Mouse (Mus musculus) layer of hippocampus, postnatal 10 days (tissue): Measurements from ENCODE around the gene Bpifb3. TPM values are rescaled to one million over a fixed set of nuclear protein-coding genes. Genes with fewer than 3 reads are reported as not detected.

ENCODE experiments used
- DNase-seq, 2 experiments: peaks; one replicate each; pipeline ENCODE4 v3.0.0; 2021; ENCODE audit warnings: low spot score in 2 of 2
- long read RNA-seq: library from polyadenylated mRNA; stranded (forward); transcript quantifications from one replicate; pipeline ENCODE4 v2.0.0, GENCODE M21; 2023
- total RNA-seq, 2 experiments: library from RNA; stranded (reverse); gene quantifications; 2 replicates each; pipeline ENCODE4 v1.2.3; 2021

Gene Bpifb3
- total RNA-seq, result not detected
- long read RNA-seq, partial matches to known transcripts, result 0 of 1 reads
- long read RNA-seq, other reads (novel, unspliced or antisense), result 1 of 1 reads

DNA sequence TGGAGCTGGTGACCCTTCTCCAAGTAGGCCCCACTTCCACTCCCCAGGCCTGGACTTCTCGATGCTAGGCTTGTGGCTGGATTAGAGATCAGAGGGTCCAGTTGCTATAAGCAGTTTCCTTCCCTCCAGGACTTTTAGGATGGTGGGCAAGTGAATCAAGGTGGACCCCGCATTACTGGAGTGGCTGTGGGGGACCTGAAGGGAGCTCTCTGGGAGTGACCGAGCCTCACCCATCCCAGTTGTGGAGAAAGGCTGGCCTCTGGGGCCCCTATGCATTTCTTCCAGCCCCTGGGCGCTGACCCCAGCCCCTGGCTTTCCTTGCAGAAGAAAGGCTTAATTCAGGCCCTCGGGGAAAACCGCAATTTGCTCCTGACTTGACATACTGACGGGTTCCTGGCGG lies at the start of gene Bpifb3:
Bpifb3 (plus strand) TSS at position 301 of the 400 bp plus-strand sequence.
- no peak for DNase-seq

DNA sequence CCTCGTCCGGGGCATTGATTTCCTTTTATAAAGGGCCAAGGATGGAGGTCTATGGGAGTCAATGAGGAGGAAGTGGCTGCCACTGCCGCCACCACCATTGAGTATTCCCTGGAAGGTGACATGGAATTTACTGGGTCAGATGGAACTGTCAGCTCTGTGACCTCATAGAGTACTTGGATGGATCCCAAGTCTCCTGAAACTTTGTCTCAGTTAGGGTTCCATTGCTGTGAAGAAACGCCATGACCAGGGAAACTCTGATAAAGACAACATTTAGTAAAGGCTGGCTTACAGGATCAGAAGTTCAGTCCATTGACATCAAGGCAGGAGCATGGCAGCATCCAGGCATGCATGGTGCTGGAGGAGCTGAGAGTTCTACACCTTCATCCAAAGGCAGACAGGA lies 47.0 kb upstream of the Bpifb3 start, which contains the start of gene Sun5:
Sun5 (minus strand) TSS at position 101 of the 400 bp plus-strand sequence.
- DNase-seq, result no peak

DNA sequence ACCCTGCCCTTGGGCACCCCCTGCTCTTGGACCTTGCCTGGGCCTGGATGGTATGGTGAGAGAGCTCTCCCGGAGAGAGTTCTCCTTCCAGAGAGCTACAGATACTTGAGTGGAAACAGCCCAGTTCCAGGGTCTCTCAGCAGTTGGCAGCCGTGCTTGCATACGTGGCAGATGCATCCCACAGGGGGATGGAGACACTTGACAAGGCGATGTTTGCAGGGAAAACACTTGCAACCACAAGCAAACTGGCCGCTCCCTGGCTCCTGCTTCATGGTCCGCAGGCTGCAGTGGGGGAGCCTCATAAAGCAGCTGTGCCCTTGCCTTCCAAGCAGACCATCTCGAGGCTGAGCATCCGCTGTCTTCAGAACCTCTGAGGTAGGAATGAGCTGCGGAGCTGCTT lies 43.3 kb upstream of the Bpifb3 start, which contains the start of gene Bpifb2:
Bpifb2 (plus strand) TSS at position 301 of the 400 bp plus-strand sequence.
- no peak for DNase-seq

DNA sequence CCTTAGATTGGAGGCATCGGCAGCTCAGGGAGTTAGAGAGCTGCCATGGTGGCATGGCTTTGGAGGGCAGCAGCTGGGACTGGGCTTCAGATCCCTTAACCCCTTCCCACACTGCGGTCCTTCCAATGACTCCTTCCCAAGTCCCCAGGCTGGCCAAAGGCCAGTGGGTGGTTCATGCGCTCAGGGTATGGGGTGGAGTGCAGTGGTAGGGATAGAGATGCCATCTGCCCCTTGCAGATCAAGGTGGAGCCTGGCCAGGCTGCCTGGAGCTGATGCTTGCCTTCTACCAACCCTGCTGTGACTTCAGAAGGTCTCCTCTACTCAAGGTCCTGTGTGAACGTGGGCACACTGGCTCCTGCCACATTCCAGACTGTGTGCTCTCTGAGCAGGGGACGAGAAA lies 18.9 kb upstream of the Bpifb3 start:
- DNase-seq, result no peak

DNA sequence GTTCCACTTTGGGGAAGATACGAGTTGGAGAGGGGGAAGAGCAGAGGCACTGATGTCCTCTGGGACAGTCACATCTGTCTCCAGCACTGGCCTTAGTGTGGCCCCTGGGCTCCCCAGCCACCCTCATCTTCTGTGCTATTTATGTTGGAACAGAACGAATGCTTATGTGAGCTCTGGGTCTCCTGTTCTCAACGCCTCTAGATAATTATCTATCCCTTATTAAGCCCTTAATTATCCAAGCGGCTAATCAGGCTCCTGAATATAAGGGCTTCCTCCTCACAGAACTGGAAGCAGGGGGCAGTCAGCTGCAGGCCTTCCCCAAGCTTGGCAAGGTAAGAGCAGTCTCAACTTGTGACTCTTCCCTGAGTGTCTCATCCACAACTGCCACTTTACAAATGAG lies 17.9 kb upstream of the Bpifb3 start, which contains the start of gene Bpifb6:
Bpifb6 (plus strand) TSS at position 301 of the 400 bp plus-strand sequence.
- DNase-seq, result no peak

DNA sequence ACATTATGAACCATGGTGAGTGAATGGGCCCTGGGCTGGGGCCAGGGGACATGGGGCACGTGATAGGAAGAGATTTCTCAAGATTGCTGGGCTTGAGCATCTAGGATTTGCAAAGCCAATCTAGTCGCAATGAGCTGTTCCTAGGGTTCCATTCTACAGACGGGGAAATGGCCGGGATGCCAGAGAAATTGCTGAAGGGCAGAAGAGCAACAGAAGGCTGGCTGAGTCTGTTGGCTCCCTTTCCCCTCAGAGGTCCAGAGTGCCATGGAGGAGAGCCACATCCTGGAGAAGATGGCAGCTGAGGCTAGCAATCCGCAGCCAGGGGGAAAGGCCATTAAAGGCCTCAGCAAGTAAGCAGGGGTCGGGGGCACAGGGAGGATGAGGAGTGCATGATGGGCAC lies 15.3 kb upstream of the Bpifb3 start:
- DNase-seq, result no peak

DNA sequence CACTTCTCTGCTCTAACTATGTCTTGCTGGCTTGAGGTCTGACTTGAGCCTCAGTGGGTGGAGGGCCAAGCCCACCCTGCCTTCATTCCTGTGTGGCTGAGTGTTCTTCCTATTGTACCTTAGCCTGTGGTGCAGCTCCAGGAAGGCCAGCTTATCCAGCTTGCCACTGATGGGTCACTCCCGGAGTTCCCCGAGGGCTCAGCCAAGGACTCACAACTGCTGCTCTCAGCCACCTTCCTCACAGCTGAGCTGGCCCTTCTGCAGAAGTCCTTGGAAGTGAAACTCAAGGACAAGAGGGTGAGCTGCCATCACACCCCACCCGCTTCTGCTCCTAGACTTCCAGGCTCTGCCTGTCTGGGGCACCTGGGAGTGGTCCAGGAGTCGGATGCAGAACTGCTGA lies 11.4 kb upstream of the Bpifb3 start:
- DNase-seq, result no peak

DNA sequence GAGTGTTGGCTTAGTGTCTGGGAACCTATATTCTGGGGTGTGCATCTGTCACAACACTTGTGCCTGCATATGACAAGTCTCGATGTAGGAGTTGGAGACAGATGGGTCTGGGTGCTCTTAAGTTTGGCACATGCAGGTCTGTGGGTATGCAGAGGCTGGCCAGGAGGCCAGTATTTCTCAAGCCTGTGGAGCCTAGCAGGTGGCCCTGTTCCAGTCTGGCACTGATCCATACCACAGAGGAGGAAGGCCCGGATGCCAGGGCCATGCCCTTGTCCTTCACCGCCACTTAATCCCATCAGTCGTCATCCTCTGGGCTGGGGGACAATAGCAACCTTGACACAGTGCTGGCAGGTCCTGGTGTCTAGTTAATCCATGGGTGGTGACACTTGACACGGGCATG lies 3.9 kb upstream of the Bpifb3 start:
- DNase-seq, result peak in 1 of 2 experiments; percentile 32

DNA sequence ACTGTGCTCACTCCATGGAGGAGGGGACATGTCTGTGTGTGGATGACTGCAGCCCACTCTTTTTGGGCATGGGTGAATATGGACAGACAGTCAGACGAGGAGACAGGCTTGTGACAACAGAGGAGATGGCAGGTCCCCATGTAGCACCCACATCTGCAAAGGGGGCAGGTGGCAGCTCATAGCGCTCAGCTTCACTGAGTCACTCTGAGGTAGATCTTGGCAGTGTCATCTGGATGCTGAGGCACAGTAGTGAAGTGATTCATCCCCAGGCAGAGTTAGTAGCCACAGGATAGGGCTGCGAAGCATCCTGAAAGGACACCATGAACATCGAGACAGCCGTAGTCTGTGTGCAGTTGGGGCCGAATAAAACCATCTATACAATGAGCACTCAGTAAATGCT lies 3.2 kb downstream of the Bpifb3 start:
- DNase-seq, result no peak

DNA sequence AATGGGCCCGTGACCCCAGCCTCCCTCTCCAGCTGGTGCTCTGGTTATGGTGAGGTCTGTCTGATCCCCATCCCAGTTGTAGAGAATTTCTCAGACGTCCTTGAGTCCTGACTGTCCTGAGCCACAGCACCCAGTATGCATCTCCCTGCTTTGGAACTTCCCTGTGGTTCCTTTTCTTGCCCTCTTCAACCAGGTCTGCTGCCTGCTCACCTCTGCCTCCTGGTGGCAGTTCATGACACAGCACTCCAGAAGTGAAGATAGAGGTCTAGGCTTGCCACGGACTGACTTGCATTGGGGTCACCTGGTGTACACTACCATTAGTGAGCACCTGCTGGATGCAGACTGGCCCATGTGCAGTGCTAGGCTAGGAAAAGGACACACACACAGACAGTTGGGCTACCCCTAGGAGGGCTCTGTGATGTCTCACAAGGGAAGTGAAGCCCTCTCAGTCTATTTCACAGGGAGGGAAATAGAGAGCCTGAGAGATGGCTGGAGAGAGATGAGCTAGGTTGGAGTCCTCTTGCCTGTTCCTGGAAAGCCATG lies 11.9 kb downstream of the Bpifb3 start:
- peak; percentile 67 to 76 for DNase-seq

DNA sequence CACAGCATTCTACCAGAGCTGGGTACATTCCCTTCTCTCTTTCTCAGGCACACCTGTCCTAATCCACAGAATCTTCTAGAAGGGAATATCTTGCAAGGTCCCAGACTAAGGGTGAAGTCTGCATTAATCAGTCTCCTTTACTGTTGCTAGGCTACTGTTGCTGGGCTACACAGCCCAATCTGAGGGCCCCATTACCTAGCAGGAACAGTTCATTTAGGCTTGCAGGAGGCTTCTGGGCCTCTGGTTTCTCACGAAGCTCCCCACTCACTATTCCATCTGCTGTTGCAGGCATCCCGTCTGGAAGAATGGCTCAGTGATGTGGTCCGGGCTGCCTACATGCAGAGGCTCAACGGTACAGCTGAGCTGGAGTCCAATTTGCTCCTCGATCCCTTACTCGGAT lies 13.1 kb downstream of the Bpifb3 start:
- no peak for DNase-seq

DNA sequence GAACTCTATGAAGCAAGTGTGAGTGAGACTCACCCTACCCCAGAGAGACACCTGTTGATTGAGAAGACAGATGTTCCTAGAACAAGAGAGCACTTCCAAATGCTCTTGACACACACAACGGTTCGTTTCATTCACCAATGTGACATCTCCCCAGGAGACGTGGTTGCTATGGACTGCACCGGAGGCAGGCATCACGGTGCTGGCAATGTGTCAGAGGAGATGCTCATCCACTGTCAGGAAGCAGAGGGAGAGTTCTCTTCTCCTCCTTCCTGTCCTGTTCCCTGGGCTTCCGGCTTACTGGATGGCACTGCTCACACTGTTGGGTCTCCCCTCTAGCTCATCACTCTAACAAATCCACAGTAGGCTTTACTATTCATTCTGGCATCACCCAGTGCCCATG lies 15.3 kb downstream of the Bpifb3 start:
- DNase-seq, result peak in 1 of 2 experiments; percentile 22

DNA sequence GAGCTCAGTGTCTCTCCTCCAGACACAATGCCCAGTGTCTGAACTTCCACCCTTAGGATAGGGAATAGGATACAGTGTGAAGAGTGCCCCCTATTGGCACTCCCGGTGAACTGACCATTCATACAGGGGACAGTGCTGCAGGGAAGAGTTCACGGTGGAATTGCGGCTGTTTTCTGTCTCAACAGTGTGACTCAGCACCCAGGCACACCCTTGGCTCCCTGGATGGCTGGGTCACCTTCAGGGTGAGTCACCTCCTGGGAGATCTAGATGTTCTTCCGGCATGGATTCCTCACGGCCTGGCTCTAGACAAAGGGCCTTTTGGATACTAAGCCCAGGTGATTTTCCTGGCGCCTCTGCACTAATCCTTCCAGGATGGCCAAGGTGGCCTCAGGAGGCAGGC lies 17.3 kb downstream of the Bpifb3 start:
- DNase-seq, result no peak

DNA sequence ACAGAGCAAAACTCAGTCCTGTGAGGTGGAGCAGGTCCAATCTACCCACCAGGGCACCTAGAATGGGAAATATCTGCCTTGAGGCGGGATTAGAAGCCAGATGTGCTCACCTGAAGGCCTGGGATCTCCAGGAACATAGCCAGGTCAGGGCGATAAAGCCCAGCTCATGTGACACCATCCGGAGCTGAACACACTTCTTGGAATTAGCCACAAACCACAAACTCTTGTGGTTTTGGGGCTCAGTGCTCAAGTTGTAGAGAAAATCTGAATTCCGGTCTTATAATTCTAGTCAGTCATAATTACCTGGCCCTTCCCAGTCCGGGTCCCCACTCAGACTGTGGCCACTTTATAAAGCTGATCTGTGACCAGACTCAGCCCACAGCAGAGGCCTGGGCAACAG lies 19.8 kb downstream of the Bpifb3 start, which contains the start of gene Bpifb4:
Bpifb4 (plus strand) TSS at position 370 of the 400 bp plus-strand sequence.
- no peak for DNase-seq

DNA sequence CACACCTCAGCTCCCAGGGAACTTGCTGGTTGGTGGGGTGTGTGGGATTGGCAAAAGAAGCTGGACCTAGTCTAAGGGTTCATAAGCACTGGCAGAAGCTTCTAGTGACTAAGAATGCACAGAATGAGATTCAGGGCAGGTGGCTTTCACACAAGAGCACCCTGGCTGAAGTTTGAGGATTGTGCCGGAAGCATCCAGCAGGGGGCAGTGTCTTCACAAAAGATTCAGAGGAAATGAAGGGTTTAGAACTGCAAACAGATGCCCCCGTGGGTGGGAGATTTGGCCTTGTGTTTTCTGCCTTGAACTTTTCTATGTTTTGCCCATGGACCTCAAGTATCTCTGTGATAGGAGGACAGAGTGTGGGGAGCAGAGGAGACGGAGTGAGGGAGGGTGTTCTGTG lies 25.5 kb downstream of the Bpifb3 start:
- DNase-seq, result peak; percentile 73 to 74

DNA sequence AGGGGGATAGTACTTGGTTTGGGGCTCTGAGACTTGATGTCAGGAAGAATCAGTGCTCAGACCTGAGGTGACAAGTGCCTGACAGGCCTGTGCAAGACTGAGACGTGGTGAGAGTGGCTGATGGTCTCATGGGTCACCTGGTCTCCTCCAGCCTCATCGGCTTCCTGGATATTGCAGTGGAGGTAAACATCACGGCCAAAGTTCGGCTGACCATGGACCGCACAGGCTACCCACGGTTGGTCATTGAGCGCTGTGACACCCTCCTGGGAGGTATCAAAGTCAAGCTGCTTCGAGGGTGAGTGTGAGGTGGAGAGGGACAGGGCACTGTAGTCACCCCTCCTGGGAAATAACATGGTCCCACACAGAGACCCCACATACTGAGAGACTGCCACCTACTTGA lies 26.5 kb downstream of the Bpifb3 start:
- no peak for DNase-seq

DNA sequence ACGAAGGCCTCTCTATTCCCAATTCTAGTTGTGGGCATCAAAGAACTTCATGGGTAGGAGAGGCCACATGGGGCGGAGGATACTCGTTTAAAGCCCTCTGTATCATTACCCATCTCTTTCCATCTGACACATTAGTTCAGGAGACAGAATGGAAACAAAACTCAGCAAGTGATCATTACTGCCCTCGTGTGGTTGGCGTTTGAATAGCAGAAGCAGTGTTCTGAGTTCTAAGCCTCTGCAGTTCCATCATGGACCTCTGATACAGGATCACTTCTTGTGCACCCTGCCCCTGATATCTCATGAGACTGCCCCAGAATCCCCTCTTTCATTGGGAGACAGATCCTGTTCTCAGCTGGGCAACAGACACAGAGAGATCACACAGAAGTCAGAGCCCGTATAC lies 34.9 kb downstream of the Bpifb3 start:
- peak; percentile 83 to 85 for DNase-seq

DNA sequence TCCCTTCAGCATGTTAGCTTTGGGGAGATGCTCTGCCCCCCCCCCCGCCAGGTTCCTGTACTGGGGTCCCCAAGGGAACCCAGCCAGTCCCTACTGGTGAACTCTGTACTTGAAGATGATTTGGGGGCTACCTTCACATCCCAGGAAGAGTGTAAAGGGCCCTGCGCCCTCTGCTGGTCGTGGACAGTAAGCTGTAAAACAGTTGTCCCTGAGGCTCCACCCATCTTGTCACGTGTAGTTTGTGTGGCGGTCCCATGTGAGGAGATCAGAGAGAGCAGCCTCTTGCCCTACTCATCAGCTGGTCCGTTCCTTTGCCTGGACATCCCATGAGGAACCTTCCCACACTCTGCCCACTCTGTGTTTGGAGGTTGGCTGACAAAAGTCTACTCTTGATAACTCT lies 35.8 kb downstream of the Bpifb3 start:
- DNase-seq, result peak; percentile 41 to 48

DNA sequence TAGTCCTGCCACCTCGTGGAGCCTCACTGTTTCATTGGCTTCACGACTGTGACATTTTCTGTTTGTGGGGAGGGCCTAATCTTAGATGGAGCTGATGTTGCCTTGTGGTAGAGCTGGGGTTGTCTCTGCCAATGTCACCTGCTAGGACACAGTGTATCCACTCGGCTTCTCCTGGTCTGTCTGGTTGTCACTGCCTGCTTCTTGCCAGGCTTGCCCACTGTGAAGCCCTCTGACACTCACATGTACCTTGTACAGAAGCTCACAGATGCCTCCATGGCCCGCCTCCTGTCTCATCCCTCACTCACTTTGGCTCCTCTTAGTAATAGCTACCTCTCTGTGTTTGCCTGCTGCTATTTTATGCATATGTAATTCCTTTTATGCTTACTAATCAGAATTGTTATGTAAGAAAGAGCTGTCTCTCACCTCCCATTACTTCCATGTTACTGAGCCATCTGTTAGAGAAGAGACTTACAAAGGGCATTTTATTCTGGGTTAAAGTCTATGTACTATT lies 44.8 kb downstream of the Bpifb3 start:
- DNase-seq, result no peak

DNA sequence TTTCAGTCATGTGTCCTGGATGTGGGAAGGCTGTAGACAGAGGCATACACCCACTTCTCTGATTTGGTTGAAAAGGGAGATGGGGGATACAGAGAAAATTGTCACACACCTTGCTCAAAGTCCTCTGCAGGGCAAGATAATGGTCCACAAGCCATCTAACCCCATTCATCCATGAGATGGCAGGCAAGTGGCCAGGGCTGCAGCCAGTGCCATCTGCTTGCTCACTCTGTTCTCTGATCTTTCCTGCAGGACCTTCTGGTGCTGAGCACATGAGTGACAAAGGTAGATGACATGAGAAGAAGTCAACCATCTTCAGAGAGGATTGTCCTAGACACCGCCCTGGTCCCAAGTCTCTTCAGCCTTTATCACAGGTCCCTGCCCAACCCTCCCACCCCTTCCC lies 45.3 kb downstream of the Bpifb3 start:
- DNase-seq, result no peak

DNA sequence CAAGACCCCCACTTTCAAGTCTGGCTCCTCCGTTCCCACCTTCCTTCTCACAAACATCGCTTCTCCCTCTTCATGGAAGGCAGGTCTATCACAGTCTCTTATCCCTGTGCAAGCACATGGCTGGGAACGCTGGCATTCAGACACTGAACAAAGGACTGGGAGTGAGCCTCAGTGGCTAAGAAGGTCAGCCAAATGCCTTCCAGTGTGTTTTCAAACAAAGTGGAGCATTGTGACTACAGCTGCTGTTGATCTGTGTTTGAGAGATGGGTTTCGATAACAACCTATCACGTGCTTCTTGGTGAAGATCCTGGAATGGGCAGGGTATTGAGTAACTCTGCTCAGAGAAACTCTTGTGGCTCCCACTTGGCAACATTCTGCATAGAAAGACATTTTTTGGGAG lies 52.2 kb downstream of the Bpifb3 start:
- DNase-seq, result no peak

DNA sequence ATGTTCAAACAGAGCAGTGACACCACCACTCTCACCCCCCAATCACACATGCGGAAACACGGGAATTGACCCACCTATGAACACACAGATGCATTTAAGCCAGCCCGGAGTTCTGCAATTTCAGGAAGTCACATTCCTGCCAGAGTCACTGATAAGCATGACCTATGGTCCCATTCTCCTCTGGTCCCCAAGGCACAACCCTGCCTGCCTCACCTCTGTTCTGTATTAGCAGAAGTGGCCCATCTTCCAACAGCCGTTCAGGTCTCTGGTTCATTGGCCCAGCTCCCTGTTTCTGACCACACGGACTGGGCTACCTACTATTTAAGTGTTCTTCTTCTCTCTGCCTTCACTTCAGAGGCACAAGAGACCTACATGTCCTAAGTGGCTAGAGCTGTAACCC lies 56.6 kb downstream of the Bpifb3 start, which contains the start of gene Bpifa6:
Bpifa6 (plus strand) TSS at position 364 of the 400 bp plus-strand sequence.
- no peak for DNase-seq
